Mouse (Mus musculus): ENCODE measurements at regions not wholly inside any gene's neighbourhood (a gene's known extent, or its start where the extent isn't known, plus 50 kb on each side); places are given as distances from the start of the nearest gene placed in this dataset.

DNA sequence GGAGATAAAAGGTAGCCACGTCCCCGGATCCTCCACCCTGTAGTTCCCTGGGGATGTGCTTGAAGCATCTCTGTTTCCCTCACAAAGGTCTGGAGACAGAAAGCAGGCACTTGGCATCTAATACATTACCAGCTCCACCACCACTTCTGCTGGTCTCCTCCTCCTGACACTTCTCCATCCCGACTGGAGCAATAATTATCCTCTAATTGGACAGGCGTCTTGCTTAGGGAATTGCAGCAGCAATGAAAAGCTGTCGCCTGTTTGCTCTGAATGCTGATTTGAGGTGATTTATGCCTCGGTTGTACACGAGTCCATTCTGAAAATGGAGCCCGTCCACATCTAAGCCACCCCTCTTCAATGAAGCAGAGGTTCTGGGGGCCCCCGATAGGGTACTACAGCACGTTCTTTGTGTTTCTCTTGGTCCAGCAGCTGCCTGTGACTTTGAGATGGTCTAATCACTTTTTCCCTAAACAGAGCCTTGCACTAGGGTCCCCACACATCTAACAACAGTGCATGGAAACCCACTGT, 209.6 kb upstream of the Serp2 start:
- Histone ChIP-seq H3K4me2 (ENCODE audit: low read depth, low read length) (no peak overlapping the region), H3K9me3 (replicated peaks; ENCODE audit: control insufficient read depth, low read length) (no peaks in the 10 kb centered on the region), H3K9ac (replicated peaks; ENCODE audit: low read depth, low read length) (no peak overlapping the region), H3K27me3 (ENCODE audit: control insufficient read depth, insufficient read depth, low read length) (no peaks in the 10 kb centered on the region), H3K27ac (ENCODE audit: low read depth) (no peak overlapping the region), H3K4me3 (ENCODE audit: low read depth, low read length) (no peak overlapping the region), H3K36me3 (replicated peaks; ENCODE audit: control insufficient read depth, insufficient read depth, low read length) (no peaks in the 10 kb centered on the region), H3K4me1 (ENCODE audit: control insufficient read depth, insufficient read depth) (peaks cover 2% of the 10 kb centered on the region; the same call in 1 of the 2 replicates)
- ATAC-seq (ENCODE audit: insufficient read depth, low read depth), result no peak
- no peak for DNase-seq (ENCODE audit: low spot score)
- TF ChIP-seq CTCF (IDR thresholded peaks at IDR 0.05; ENCODE audit: low read depth) (no peak), EP300 (IDR thresholded peaks at IDR 0.05; ENCODE audit: low read depth) (no peak)
- 70% methylated on average over 10 of the region's 10 CpGs for WGBS

DNA sequence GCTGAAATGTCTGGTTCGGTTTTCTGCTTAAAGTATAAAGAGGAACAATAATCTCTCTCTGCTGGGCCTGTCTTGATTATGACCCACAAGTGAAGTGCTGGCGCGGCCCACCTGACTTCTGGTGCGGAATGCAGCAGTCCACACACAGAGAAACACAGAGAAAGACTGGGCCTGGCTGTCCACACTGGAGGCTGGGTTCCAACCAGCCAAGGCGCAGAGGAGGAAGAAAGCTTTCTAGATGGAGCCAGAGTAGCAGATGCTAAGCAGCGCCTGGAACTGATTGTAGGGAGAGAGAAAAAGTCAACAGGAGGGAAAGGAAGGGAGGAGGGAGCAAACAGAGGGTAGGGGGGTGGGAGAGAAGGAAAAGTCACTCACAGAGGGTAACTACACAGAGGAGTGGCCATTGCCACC, 208.4 kb upstream of the Serp2 start:
- H3K27me3 ChIP-seq (ENCODE audit: control insufficient read depth, insufficient read depth, low read length), result no peaks in the 10 kb centered on the region
- H3K4me1 ChIP-seq (ENCODE audit: control insufficient read depth, insufficient read depth), result peaks cover 7% of the 10 kb centered on the region
- ATAC-seq (ENCODE audit: insufficient read depth, low read depth), result no peak
- no peak overlapping the region for H3K4me3 ChIP-seq (ENCODE audit: low read depth, low read length)
- H3K36me3 ChIP-seq (replicated peaks; ENCODE audit: control insufficient read depth, insufficient read depth, low read length), result no peaks in the 10 kb centered on the region
- no peak for TF ChIP-seq EP300 (IDR thresholded peaks at IDR 0.05; ENCODE audit: low read depth)
- TF ChIP-seq CTCF (IDR thresholded peaks at IDR 0.05; ENCODE audit: low read depth), result no peak
- H3K9me3 ChIP-seq (replicated peaks; ENCODE audit: control insufficient read depth, low read length), result no peaks in the 10 kb centered on the region
- no peak for DNase-seq (ENCODE audit: low spot score)
- H3K9ac ChIP-seq (replicated peaks; ENCODE audit: low read depth, low read length), result no peak overlapping the region
- H3K27ac ChIP-seq (ENCODE audit: low read depth), result peak overlapping the region; percentile 49
- WGBS, result 70% methylated on average over 6 of the region's 6 CpGs
- H3K4me2 ChIP-seq (ENCODE audit: low read depth, low read length), result no peak overlapping the region

GRCm38 (mm10) chr14:76764390-76764796, 207.7 kb upstream of the Serp2 start:
- H3K27ac ChIP-seq (ENCODE audit: low read depth), result peak overlapping the region; percentile 49
- H3K9me3 ChIP-seq (replicated peaks; ENCODE audit: control insufficient read depth, low read length), result no peaks in the 10 kb centered on the region
- TF ChIP-seq CTCF (IDR thresholded peaks at IDR 0.05; ENCODE audit: low read depth), result peak; percentile 11; the same call in 1 of the 2 replicates
- TF ChIP-seq EP300 (IDR thresholded peaks at IDR 0.05; ENCODE audit: low read depth), result no peak
- no peaks in the 10 kb centered on the region for H3K36me3 ChIP-seq (replicated peaks; ENCODE audit: control insufficient read depth, insufficient read depth, low read length)
- WGBS, result 48% methylated on average over 7 of the region's 7 CpGs
- no peaks in the 10 kb centered on the region for H3K27me3 ChIP-seq (ENCODE audit: control insufficient read depth, insufficient read depth, low read length)
- H3K4me1 ChIP-seq (ENCODE audit: control insufficient read depth, insufficient read depth), result peaks cover 7% of the 10 kb centered on the region
- H3K9ac ChIP-seq (replicated peaks; ENCODE audit: low read depth, low read length), result no peak overlapping the region
- H3K4me2 ChIP-seq (ENCODE audit: low read depth, low read length), result no peak overlapping the region
- ATAC-seq (ENCODE audit: insufficient read depth, low read depth) (peak; percentile 47), DNase-seq (ENCODE audit: low spot score) (peak; percentile 43)
- no peak overlapping the region for H3K4me3 ChIP-seq (ENCODE audit: low read depth, low read length)

GRCm38 (mm10) chr14:76763539-76763938, 206.8 kb upstream of the Serp2 start:
- ATAC-seq (ENCODE audit: insufficient read depth, low read depth) (no peak), DNase-seq (ENCODE audit: low spot score) (no peak)
- no peaks in the 10 kb centered on the region for H3K36me3 ChIP-seq (replicated peaks; ENCODE audit: control insufficient read depth, insufficient read depth, low read length)
- no peak overlapping the region for H3K9ac ChIP-seq (replicated peaks; ENCODE audit: low read depth, low read length)
- peaks cover 7% of the 10 kb centered on the region for H3K4me1 ChIP-seq (ENCODE audit: control insufficient read depth, insufficient read depth)
- no peak overlapping the region for H3K4me3 ChIP-seq (ENCODE audit: low read depth, low read length)
- TF ChIP-seq EP300 (IDR thresholded peaks at IDR 0.05; ENCODE audit: low read depth), result no peak
- TF ChIP-seq CTCF (IDR thresholded peaks at IDR 0.05; ENCODE audit: low read depth), result no peak
- no peak overlapping the region for H3K4me2 ChIP-seq (ENCODE audit: low read depth, low read length)
- H3K9me3 ChIP-seq (replicated peaks; ENCODE audit: control insufficient read depth, low read length), result no peaks in the 10 kb centered on the region
- H3K27ac ChIP-seq (ENCODE audit: low read depth), result no peak overlapping the region
- 88% methylated on average over 7 of the region's 7 CpGs for WGBS
- H3K27me3 ChIP-seq (ENCODE audit: control insufficient read depth, insufficient read depth, low read length), result no peaks in the 10 kb centered on the region

DNA sequence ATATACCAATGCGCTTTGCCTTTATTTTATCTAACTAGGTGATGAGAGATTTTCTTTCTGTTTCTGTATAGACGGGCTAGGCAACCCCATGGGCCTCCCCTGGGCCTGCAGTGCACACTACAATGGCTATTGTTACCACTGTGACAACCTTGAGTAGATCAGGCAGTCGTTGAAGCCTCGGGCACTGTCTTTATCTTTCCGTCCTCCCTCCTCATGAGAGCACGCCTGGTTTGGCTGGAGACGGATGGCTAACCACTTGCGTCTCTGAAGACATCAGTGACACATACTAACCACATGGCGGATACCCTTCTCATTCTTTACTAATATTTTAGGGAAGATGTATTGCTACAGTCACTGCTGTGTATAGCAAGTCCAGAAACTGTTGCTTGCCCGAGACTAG, 206.1 kb upstream of the Serp2 start:
- Histone ChIP-seq H3K4me1 (ENCODE audit: control insufficient read depth, insufficient read depth) (peaks cover 7% of the 10 kb centered on the region), H3K9ac (replicated peaks; ENCODE audit: low read depth, low read length) (no peak overlapping the region), H3K9me3 (replicated peaks; ENCODE audit: control insufficient read depth, low read length) (no peaks in the 10 kb centered on the region), H3K4me3 (ENCODE audit: low read depth, low read length) (no peak overlapping the region), H3K27ac (ENCODE audit: low read depth) (no peak overlapping the region), H3K36me3 (replicated peaks; ENCODE audit: control insufficient read depth, insufficient read depth, low read length) (no peaks in the 10 kb centered on the region), H3K4me2 (ENCODE audit: low read depth, low read length) (no peak overlapping the region), H3K27me3 (ENCODE audit: control insufficient read depth, insufficient read depth, low read length) (no peaks in the 10 kb centered on the region)
- DNase-seq (ENCODE audit: low spot score) (no peak), ATAC-seq (ENCODE audit: insufficient read depth, low read depth) (no peak)
- WGBS, result 59% methylated on average over 10 of the region's 10 CpGs
- TF ChIP-seq CTCF (IDR thresholded peaks at IDR 0.05; ENCODE audit: low read depth) (no peak), EP300 (IDR thresholded peaks at IDR 0.05; ENCODE audit: low read depth) (no peak)

DNA sequence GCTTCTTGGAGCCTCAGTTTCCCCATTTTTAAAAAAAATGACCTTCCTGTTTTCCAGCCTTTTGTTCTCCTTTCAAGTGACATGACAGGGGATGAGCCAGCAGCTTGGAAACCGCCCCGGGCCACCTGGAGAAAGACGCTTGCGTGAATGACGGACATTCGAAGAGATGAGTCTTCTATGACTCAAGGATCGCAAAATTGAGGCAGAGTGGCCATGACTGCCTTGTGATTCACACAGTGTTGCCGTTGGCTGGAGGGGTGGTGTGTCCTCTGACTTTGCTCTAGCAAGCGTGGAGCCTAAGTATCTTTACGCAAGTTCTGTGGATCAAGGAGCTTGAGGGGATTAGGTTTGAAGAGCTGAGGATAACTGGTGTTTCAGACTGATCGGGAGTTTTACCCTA, 205.0 kb upstream of the Serp2 start:
- no peak for ATAC-seq (ENCODE audit: insufficient read depth, low read depth)
- DNase-seq (ENCODE audit: low spot score), result no peak
- Histone ChIP-seq H3K9me3 (replicated peaks; ENCODE audit: control insufficient read depth, low read length) (no peaks in the 10 kb centered on the region), H3K4me3 (ENCODE audit: low read depth, low read length) (no peak overlapping the region), H3K4me1 (ENCODE audit: control insufficient read depth, insufficient read depth) (peaks cover 7% of the 10 kb centered on the region), H3K9ac (replicated peaks; ENCODE audit: low read depth, low read length) (no peak overlapping the region), H3K27ac (ENCODE audit: low read depth) (no peak overlapping the region), H3K4me2 (ENCODE audit: low read depth, low read length) (no peak overlapping the region), H3K27me3 (ENCODE audit: control insufficient read depth, insufficient read depth, low read length) (no peaks in the 10 kb centered on the region), H3K36me3 (replicated peaks; ENCODE audit: control insufficient read depth, insufficient read depth, low read length) (no peaks in the 10 kb centered on the region)
- no peak for TF ChIP-seq CTCF (IDR thresholded peaks at IDR 0.05; ENCODE audit: low read depth)
- no peak for TF ChIP-seq EP300 (IDR thresholded peaks at IDR 0.05; ENCODE audit: low read depth)
- WGBS, result 95% methylated on average over 11 of the region's 11 CpGs
